Mouse (Mus musculus) WW6 (cell line): Measurements from ENCODE around the gene Zfp553.
A peak's percentile ranks its signal among the peaks of the same experiment; 100 is the strongest.
"Not testable (repeated sequence)": the region's sequence is repeated elsewhere in the genome, so short reads cannot be mapped to it uniquely, and the experiment has no call there.

Experiments
- DNase-seq: peaks from one replicate; pipeline ENCODE4 v3.0.0-alpha.2; 2013; ENCODE audit warnings: low read depth, low spot score

Zfp553 gene

DNA sequence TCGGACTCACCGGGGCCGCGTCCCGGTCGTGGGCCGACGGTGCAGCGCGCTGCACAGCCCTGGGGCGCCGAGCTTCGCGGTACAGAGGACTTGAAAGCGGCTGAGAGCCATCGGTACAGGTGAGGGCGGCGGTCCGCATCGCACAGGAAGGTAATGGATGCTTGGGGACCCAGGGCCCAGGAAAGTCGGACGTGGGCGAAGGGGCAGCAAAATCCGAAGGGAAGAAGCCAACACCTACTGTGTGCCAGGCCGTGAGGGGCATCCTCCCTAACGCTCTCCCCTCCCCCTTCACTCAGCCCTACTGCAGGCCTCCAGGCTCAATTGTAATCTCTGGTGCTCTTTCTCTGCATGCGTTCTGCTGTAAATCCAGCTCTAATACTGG is 498 bp downstream of the Zfp553 start:
- DNase-seq = no peak

DNA sequence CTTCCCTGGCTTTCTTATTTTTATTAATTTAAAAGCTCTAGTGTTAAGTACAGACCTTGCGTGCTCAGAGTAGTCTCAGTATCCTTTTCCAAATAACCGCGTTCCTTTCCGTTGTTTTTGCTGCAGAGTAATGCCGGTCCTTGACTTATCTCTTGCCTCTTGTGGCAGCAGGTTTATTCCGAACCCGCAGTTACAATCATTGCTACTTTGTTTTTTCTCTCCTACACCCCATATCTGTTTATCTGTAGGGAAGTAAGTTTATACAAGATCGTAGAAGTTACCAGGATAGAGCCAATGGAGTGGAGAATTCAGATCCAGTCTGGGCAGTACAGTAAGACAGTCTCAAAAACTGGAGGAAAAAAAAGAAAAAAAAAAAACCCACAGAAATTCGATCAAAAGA is 904 bp downstream of the Zfp553 start:
- no peak for DNase-seq

DNA sequence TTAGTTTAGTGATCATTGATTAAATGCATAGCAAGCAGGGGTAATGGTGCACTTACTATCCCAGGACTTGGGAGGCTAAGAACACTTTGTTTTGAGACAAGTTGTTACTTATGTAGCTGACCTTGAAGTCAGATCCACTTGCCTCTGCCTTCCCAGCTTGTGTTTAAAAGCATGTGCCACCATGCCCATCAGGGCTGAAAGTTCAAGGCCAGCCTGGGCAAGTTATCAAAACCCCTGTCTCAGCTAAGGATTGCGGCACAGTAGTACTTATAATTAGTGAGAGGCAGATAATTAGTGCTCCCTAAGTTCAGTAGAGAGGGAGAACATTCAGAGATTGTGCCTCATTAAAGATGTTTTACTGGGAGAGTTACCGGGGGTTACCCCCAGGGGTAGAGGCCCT is 1.9 kb downstream of the Zfp553 start:
- no peak for DNase-seq

DNA sequence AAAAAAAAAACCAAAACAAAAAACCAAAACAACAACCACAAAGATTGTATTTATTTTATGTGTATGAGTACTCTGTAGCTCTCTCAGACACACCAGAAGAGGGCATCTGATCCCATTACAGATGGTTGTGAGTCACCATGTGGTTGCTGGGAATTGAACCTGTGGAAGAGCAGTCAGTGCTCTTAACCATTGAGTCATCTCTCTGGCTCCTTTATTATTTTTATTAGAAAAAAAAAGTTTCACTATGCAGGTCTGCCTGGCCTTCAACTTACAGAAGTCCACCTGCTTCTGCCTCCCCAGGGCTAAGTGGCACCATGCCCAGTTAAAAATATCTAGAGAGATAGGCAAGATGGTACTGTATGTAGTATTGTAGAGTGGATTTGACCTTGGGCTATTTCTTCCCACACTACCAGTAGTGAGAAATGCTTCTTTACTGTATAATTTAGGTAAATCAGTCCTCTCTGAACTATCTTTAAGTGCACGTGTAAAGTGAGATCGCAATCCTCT is 10.6 kb downstream of the Zfp553 start:
- DNase-seq = no peak

DNA sequence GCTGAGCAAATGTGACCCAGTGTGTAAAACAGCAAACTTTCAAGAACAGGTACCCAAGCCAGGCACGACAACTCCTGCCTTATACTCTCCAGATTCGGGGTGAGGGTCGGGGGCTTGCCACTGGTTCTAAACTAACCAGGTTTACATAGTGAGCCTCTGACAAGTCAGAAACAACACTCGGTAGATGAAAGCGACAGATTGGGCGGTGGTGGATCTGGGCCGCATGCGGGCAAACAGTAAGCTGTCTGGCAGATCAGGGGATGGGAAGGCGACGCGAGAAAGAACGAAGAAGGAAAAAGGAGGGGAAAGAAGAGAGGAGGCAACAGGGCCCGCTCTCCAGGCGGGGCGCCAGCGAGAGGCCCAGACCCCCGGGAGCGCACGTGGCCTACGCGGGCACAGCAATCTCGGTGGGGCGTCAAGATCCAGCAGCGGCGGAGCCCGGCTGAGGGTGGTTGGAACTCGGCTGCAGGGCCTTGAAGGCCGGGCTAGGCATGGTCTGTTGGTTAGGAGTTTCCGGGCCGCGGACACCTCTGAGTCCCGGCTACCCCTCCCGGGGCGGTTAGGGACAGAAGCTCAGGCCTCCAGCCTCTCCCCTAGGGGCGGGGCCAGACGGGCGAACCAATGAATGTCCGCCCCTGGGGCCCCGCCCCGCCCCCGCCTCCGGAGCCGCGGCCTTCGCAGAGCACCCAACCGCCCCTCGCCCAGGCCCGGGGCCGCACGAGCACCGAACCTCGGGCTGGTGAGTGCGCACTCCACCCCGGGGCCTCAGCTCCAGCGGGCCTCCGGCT is 11.2 kb downstream of the Zfp553 start, which contains the start of gene Zfp771:
Zfp771 (plus strand) TSS at position 405 of the 788 bp plus-strand sequence.
- peak; percentile 79 for DNase-seq

DNA sequence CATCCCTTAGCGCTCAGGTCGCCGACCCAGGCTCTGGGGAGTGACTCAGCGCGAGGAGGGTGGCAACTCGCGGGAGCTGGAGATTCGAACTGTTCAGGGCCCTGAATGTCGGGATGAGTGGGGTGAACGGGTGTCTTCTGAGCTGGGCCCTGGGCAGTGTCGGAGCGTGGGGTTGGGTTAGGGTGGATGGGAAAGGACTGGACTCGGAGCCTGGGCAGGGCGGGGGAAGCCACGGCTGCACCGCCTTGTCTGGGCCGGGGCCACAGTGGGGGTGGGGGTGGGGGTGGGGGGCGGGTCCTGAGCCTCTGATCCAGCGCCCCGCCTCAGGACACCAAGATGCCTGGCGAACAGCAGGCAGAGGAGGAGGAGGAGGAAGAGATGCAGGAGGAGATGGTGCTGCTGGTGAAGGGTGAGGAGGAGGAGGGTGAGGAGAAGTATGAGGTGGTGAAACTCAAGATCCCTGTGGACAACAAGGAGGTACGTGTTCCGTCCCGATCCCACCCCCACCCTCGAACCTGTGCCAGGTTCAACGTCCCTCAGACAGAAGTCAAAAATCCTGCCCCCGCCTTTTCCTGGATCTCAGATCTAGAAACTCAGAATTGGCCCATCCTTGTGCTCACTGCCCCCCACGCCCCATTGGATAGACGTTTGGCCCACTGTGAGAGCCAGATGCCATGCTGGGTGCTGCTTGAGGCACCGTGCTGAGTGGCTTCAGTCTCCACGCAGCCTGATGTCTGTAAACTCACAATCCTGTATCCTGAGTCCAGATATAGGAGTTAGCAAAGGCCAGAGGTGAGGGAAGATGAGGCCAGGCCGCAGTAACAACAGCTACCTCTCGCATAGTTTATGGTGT is 12.0 kb downstream of the Zfp553 start:
- no peak for DNase-seq

DNA sequence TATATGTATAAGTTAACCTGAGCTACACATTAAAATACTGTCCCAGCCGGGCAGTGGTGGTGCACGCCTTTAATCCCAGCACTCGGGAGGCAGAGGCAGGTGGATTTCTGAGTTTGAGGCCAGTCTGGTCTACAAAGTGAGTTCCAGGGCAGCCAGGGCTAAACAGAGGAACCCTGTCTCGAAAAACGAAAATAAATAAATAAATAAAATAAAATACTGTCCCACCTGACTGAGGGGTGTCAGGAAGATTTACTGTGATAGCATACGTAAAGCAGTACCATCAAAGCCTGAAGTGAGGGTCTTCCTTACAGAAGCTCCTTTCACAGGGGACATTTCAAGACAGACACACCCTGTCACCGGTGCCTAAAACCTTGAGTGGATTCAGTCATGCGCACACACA is 17.6 kb downstream of the Zfp553 start:
- DNase-seq = not testable (repeated sequence)

DNA sequence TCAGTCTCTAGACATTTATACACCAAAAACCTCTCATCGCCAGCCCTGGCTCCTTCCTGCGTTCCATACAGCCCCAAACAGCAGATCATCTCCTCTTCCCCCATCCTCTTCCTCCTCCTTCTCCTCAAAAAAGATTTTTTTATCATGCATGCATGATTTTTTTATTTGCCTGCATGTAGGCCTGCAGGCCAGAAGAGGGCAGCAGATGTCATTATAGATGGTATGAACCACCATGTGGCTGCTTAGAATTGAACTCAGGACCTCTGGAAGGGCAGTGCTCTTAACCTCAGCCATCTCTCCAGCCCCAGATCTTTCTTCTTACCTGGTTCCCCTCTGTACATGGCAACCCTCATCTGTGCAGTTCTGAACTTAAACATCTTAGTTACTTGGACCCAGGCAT is 19.6 kb downstream of the Zfp553 start:
- no peak for DNase-seq

DNA sequence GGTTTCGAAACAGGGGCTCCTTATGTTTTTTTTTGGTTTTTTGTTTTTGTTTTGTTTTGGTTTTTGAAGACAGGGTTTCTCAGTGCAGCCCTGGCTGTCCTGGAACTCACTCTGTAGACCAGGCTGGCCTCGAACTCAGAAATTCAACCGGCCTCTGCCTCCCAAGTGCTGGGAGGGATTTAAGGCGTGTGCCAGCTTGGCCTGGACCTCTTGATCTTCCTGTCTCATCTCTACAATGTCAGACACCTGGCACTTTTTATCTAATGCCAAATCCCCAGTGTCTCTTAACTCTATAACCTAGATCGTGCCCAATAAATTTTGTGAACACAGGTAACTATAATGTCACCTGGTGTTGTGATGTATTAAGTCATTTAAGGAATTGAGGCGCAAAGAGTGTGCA is 20.5 kb downstream of the Zfp553 start:
- no peak for DNase-seq

DNA sequence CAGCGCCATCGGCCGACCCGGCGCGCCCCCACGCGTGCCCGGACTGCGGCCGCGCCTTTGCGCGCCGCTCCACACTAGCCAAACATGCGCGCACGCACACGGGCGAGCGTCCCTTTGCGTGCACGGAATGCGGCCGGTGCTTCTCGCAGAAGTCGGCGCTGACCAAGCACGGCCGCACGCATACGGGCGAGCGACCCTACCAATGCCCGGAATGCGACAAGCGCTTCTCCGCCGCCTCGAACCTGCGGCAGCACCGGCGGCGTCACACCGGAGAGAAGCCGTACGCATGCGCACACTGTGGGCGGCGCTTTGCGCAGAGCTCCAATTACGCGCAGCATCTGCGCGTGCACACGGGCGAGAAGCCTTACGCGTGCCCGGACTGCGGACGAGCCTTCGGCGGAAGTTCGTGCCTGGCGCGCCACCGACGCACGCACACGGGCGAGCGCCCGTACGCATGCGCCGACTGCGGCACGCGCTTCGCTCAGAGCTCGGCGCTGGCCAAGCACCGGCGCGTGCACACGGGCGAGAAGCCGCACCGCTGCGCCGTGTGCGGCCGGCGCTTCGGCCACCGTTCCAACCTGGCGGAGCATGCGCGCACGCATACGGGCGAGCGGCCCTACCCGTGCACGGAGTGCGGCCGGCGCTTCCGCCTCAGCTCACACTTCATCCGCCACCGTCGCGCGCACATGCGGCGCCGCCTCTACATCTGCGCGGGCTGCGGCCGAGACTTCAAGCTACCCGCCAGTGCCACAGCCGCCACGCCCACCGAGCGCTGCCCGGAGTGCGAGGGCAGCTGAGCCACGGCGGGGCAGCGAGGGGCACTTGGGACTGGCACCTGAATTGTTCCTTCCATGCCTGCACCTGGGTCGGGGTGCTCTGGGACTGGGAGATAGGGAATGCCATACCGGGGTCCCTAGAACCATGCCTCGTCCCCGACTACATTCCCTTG is 21.2 kb downstream of the Zfp553 start:
- peak; percentile 97 for DNase-seq

DNA sequence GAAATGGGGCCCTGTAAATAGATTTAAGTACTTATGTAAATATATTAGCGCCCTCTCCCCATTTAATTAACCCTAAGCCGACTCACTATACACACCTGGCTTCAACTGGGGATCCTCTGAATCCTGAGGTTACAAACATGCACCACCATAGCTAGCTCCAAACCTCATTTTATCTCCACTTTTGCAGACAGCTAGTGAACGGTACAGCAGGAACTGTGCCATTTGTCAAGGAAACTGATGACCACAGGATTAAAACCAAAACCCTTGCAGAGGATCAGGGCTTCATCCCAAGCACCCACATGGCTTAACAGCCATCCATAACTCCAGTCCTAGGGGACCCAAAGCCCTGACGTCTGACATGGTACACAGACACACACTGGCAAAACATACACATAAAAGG is 22.1 kb downstream of the Zfp553 start:
- DNase-seq = no peak

DNA sequence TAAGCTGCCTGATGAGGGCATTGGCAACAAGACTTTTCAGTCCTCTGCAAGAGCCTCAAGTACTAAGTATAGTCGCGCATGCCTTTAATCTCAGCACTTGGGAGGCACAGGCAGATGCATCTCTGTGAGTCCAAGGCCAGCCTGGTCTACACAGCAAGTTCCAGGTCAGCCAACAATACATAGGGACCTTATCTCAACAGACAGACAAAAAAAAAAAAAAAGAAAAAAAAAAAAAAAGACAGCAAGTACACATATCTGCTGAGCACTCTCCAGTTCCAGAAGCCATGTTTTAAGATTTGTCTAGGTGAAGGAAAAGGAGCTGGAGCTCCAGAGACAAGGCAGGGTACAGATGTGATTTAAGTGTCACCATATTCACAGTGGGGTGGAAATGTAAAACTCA is 23.1 kb downstream of the Zfp553 start:
- DNase-seq = no peak

DNA sequence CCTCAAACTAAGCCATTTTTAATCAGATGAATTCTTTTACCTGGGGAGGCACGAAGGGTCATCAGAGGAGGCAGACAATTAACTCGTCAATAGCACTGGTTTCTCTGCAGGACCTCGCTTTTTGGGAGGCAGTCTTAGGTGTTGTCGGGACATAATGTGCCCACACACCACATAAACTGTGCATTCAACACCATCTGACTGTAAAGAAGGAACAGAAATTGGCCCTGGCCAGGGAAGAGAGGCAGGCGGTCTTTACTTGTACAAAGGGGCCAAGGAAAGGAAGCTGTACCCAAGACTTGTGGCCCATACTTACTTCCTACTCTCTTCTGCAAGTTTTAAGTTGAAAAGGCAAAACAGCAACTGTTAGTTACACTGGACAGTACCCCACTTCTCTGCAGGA is 23.7 kb downstream of the Zfp553 start:
- no peak for DNase-seq

DNA sequence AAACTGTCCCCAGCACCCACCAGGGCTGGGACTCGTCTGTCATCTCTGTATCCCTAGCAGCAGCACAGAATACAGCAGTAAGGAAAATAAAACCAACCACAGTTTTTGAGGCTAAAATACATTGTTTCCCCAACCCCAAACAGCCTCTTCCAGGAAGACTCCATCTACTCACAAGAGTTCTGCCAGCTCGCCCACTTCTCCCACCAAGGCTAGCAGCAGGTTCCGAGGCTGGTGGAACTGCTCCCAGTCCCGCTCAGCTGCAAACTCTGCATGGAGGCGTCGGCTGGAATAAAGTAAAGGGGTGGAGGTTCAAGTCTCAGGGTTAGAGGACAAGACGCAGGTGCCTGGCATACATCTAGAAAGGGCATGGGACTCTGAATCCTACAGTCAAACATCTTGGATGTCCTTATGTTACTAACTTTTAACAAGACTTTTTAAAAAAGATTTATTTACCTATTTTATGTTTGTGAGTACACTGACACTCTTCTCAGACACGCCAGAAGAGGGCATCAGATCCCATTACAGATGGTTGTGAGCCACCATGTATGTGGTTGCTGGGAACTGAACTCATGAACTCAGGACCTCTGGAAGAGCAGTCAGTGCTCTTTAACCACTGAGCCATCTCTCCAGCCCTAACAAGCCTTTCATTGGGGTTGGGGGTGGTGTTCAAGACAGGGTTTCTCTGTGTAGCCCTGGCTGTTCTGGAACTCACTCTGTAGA is 26.5 kb downstream of the Zfp553 start:
- DNase-seq = no peak

DNA sequence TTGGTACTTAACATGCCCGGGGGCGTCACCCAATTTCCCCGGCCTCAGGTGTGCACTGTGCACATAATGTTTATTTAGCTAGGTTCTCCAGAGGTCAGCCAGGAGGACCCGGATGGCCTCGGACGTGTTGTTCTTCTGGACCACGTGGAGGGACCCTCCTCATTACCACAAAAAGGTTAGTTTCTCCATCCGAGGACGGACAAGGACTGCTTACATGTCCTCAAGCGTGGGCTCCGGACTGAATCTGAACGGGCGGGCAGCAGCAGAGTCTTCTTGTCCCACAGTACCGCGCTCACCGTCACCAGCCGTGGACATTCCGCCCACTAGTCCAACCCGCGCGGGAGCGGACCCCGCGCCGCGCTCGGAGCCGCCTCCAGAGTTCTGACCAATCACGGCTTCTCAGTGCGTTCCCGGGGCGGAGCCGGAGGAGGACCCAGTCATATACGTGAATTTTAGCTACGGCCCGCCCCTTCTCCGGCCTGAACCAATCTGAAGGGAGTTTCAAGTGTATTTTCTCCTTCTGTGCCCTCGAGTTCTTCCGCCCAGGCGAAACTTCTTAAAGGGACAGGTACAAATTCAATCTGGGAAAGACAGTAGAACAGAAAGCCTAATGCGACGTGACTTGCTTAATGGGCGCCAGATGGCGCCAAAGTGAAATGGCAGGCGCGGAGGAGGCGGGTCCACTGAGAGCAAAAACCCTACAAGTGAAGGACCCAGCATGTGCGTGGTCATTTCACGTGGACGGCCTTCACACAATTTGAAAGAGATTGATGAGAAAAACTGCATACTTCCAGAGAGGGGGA is 27.6 kb downstream of the Zfp553 start, which contains the start of gene Dctpp1:
Dctpp1 (minus strand) TSS at position 401 of the 803 bp plus-strand sequence.
- peak; percentile 95 for DNase-seq

DNA sequence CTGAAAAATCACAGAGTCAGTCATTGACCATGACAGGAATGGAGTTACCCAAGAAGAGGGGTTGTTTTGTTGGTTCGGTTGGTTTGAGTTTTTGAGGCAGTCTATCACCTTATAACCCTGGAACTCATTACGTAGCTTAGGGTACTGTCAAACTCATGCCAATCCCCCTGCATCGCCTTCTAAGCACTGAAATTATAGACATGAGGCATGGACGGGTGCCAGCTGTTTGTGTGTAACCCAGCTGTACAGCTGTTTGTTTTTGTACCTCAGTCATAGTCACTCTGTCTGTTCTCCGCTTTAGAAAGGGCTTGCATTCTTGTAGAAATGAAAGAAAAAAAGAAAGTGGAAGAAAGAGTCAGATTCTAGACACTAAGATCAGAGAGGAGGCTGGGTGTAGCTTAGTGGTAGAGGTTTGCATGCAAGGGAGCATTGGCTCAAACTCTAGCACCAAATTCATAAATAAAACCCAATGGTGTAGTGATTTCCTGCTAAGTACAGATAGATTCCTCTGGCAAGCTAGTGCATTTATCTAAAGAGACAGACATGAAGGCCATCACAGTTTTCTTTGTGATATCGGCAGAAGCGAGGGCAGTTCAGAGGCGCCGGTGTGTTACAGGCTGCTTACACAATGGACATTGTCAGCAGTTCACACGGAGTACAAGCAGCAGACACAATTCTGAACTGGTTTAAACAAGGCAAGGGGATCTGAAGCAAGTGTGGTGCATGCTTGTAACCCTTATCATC is 29.5 kb downstream of the Zfp553 start:
- DNase-seq = no peak

DNA sequence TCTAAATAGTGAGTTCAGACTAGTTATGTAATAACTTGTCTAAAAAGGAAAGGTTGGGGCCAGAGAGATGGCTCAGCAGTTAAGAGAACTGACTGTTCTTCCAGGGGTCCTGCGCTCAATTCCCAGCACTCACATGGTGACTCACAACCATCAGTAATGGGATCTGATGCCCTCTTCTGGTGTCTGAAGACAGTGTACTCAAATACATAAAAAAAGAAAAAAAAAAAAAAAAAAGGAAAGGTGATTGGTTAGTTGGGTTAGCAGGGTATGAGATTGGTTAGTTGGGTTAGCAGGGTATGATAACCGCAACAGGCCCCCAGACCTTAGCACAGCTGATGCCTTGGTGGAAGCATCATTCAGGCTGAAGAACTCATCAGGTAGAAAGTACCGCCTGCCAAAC is 30.7 kb downstream of the Zfp553 start:
- no peak for DNase-seq

DNA sequence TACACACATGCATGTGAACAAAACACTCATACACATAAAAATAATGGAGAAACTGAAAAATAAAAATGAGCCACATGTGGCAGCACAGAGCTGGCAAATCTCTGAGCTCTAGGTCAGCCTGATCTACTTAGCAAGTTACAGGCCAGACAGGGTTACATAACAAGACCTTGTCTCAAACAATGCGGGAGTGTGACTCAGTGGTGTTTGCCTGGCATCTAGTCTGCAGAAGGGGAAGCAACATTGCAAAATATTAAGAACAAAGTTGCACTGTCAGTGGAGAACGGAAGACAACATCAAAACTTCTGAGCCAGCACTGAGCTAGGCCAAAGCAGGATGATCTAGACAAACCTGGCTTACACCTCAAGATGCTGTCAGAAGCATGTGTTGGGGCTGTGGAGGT is 37.4 kb downstream of the Zfp553 start:
- no peak for DNase-seq

DNA sequence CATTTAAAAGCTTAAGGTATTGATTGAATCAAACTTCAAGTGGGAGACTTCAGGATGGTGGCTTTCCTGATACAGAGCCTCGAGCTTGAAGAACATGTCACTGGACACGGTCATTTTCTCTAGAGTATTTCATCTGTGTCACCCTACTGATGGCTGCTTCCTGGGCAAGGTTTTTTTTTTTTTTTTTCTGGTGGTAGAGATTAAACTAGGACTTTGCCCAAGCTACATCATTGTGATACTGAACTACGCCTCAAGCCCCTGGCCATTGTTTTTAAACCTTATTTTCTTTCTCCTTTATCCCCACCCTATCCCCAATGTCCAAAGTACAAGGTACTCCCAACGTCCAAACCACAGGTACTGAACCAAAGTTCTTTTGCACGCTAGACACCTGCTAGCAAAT is 37.8 kb downstream of the Zfp553 start:
- no peak for DNase-seq
